Mouse (Mus musculus) G1E-ER4 (cell line): Measurements from ENCODE around the gene Pou2f1. TPM values are rescaled to one million over a fixed set of nuclear protein-coding genes. Genes with fewer than 3 reads are reported as not detected.

Experiments
- GATA1 ChIP-seq: IDR thresholded peaks from one replicate; pipeline ENCODE4 v1.8.0; 2012; ENCODE audit warnings: low read length, inconsistent platforms
- polyA plus RNA-seq: library from polyadenylated mRNA; stranded (reverse); fragments of >175 nt; gene quantifications from 2 replicates; pipeline ENCODE4 v1.2.3, GENCODE M21; 2012

Gene Pou2f1
- polyA plus RNA-seq: 24.8 and 26.5 TPM in 2 replicates

DNA sequence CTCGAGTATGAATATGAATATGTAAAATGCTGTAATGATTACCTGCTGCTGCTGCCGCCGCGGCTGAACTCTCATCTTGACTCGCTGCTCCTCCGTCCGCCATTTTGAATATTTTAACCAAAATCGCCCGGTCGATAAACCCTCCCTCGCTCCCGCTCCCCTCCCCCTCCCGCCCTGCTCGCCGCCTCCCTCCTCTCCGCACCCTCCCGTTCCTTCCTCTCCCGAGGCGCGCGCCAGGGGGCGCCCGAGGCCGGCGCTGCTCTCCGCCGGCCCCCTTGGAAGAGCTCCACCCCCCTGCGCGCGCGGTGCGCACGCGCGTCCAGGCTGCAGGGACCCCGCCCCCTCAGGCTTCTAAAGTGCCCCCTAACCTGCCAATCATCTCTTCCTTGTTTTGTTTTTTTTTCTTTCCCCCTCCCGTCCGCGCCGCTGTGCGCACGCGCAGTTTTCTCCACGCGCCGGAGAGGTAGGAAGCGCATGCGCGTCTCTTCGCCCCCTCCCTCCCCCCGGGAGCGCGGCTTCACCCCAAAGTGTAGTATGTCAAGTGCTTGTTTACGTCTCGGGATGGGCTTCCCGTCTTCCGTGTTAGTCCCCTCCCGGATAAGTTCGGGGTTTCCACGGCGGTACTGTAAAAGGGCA, at the start of gene Pou2f1:
TSS of gene Pou2f1 (minus strand) at position 159 of the 636 bp plus-strand sequence.
- no peak for TF ChIP-seq GATA1

DNA sequence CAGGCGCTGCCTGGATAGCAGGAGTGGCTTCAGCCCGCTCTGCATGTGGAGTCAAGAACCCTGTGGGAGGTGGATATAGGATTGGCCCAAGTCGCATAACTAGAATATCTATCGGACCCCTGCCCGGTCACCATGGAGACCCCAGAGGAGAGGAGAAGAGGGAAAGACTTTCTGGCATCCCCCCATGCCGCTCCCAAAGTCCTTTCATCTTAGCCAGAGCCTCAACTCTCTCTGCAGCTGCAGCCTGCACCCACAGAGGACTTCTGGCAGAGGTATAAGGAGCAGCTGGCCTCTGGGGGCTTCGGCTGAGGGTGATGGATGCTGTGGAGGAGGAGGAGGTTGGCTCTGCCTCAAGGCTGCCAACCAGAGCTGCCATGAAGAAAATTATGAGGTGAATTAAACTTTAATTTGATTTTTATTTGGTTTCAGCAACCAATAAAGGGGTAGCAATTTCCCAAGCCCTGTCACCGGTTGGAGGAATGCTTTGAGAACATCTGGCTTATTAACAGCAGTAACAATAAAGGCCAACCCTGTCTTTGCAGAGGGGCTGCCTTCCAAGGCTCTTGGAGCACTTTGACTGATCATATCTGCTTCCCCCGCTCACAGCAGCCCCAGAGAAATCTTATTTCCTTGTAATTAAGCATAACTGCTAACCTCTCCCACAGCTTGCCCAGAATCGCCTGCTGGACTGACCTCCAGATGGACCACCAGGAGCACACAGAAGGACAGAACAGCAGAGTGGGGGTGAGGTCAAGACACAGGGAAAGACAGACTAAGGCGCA, 46.8 kb upstream of the Pou2f1 start:
- TF ChIP-seq GATA1: no peak

DNA sequence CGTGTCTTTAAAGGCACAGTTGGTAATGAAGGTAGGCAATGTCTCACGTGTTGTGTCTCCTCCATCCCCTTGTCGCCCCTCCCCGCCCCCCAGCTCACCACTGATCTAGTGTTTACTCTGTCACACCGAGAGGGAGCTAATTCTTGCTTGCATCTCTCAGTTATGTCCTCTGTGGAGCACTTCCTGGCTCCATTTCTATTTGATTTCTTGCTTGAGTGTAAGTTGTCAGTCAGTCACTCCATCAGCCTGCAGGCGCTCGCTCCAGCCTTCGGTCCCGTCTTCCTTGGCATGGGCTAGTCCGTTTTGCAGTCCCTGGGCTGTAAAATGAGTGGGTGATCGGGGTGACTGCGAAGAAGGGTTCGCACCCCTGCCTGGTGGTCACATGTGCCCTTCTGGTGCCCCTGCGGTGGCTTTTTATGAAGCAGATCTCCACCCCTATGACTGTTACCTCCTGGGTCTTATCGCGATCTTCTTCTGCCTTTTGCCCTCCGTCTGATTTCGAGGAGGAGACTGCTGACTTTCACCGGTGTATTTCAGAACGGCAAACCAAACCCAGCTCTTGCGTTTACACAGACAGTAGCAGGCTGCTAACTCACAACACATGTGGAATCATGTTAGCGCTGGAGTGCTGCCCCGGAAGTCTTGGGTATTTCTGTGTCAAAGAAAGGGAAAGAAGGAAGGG, 45.9 kb upstream of the Pou2f1 start:
- TF ChIP-seq GATA1: no peak

GRCm38 (mm10) chr1:166047505-166048170, 45.2 kb upstream of the Pou2f1 start:
- no peak for TF ChIP-seq GATA1

DNA sequence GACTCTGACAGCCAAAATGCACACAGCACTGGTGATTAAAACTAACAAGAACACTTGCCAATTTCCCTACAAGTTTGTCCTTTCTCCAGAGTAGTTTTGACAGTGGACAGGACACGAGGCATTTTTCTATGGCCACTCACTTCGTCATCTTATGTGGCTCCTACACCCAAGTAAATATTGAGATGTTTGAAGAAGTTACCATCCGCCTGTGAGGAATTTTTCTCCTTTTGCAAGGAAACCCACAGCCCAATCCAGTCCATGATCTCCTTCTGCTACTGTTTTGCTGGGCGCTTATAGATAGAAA, 43.4 kb upstream of the Pou2f1 start:
- no peak for TF ChIP-seq GATA1

GRCm38 (mm10) chr1:166045060-166045893, 42.8 kb upstream of the Pou2f1 start:
- no peak for TF ChIP-seq GATA1

DNA sequence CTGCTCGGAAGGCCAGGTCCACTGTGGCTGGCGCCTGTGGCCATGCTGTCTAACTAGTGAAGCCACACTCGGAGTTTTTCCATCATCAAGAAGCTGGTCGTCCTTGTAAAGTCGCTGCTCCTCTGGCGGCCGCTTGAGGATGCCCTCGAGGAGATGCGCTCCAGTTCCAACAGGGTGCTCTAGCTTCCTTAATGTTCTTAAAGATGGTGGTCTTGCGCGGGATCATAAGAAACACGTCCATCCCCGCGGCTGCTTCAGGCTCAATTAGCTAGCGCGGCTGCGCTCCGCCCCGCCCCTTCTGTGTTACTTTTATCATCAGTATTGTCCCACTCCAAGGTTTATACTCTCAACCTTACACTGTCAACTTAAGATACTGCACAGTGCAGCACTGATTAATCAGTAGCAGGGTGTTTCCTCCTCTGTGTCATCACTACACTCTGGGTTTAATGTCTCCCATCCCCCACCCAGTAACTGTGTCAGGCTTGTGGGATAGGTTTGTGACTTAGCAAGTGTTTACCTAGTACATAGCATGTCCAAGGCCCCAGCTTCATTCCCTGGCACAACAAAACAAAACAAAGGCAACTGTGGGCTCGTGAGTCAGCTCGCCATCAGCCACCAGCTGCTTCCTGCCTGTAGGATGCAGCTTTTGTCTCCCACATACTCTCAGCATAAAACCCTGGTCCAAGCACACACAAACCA, 41.1 kb upstream of the Pou2f1 start:
- no peak for TF ChIP-seq GATA1

GRCm38 (mm10) chr1:166041501-166041900, 39.0 kb upstream of the Pou2f1 start:
- no peak for TF ChIP-seq GATA1

DNA sequence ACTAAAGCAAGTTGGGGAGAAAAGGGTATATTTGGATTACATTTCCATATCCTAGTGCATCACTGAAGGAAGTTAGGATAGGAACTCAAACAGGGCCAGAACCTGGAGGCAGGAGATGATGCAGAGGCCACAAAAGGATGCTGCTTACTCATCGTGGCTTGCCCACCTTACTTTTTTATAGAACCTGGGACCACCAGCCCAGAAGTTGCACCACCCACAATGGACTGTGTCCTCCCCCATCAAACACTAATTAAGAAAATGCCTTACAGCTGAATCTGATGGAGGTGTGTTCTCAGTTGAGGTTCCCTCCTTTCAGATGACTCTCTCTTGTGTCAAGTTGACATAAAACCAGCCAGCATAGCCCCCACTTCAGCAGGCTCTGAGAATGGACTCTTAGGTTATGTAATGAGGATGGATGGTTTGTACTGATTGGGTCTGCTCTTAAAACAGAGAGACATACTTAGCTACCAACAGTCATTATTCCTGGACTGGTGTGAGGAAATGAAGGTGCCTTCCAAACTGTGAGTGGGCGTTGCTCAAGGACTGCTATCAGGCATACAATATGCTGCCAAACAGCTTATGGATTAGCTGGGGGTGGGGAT, 36.4 kb upstream of the Pou2f1 start:
- no peak for TF ChIP-seq GATA1

GRCm38 (mm10) chr1:166035045-166035444, 32.6 kb upstream of the Pou2f1 start:
- TF ChIP-seq GATA1: no peak

DNA sequence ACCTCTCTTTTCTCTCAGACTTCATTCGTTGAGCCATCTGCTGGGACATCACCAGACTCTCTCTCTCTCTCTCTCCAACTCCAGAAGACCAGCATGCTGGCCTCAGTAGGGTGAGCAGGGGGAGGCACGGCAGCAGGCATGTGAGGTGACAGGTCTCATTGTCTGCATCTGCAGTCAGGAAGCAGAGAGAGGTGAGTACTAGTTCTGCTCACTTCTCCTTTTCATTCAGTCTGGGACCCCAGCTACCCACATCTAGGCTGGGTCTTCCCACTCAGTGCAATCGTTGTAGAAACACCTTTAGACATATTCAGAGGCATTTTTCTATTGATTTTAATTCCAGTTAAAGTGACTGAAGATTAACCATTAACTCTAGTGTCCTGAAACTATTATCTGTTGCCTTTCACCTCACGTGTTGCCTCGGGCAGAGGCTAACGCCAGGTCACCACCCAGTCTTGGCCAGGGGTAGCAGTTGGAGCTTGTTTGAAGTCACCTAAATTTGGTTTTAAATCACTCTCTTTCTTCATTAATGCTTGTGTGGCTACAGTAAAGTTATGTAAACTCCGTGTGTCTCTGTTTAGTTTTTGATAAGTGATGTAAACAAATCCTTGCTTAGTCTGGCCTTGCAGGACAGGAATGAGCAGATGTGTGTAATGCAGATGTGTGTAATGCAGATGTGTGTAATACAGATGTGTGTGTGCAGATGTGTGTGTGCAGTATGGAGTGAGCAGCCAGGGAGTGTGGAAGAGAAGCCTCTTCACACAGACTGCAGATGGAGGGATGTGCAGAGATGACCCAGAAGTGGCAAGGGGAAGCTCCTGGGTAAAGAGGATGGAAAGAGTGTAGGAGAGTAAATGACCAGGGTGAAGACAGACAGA, 29.4 kb upstream of the Pou2f1 start:
- TF ChIP-seq GATA1: no peak

DNA sequence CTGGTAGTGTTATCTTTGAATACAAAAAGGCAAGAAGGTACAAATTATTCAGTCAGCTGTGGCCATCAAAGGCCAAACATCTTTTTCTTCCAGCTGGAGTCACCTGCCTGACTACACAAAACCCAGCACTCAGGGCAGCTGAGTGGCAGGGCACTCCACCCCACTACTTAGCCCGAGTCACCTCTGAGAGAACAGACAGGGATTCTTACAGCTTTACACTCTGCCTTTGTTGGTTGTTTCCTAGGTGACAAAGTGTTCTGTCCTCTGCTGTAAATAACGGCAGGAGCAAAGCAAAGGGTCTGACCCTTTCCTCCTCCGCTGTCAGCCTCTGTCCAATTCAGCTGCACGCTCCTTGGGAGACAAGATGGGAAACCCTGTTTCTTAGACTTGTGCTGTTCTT, 21.5 kb upstream of the Pou2f1 start:
- no peak for TF ChIP-seq GATA1

DNA sequence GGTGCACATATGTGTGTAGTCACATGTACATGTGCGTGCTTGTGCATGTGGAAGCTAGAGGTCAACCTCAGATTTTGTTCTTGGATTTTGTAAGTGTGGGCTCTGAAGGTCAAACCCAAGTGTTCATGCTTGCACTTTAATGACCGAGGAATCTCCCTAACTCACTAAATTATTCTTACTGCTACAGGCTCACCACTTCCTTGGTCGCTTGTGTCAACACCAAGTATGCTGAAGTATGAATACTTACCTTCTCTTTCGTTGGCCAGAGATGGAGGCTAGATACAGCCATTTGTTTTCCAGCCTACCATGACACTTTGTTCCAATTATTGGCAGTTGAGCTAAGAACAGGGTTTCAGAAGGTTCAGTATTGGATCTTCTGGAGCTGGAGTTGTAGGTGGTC, 14.7 kb upstream of the Pou2f1 start:
- no peak for TF ChIP-seq GATA1
